Mouse (Mus musculus) MEL (cell line): ENCODE results near the gene Spock1. TPM values are rescaled to one million over a fixed set of nuclear protein-coding genes. Genes with fewer than 3 reads are reported as not detected.
A peak's percentile ranks its signal among the peaks of the same experiment; 100 is the strongest.

Source experiments
- DNase-seq: peaks from one replicate; pipeline ENCODE4 v3.0.0; 2011; ENCODE audit warnings: low read depth, low spot score
- H3K27ac ChIP-seq: 2 replicates; pipeline ENCODE4 v1.5.1; 2012; ENCODE audit warnings: low read depth, mild to moderate bottlenecking, control low read depth, low read length, moderate library complexity; ENCODE audit not compliant: control insufficient read depth
- H3K27me3 ChIP-seq, 2 experiments: fragments of 150-350 bp in 1 of 2; sonication (generic) in 1 of 2; 2 replicates each; pipeline ENCODE4 v1.6.1; 2012; ENCODE audit warnings: low read length in 2 of 2, mild to moderate bottlenecking in 2 of 2, improper control_type of control experiment in 1 of 2, moderate library complexity in 1 of 2; ENCODE audit not compliant: insufficient read depth in 2 of 2, control insufficient read depth in 1 of 2
- H3K36me3 ChIP-seq, 2 experiments: 2 replicates each; pipeline ENCODE4 v1.6.1; 2012 to 2014; ENCODE audit warnings: low read length in 2 of 2, improper control_type of control experiment in 1 of 2, inconsistent platforms in 1 of 2, mild to moderate bottlenecking in 1 of 2; ENCODE audit not compliant: insufficient read depth in 2 of 2, control insufficient read depth in 1 of 2
- H3K4me1 ChIP-seq, 2 experiments: fragments of 150-350 bp in 1 of 2; sonication (generic) in 1 of 2; 2 replicates each; pipeline ENCODE4 v1.6.1; 2012; ENCODE audit warnings: low read length in 2 of 2, improper control_type of control experiment in 1 of 2, mild to moderate bottlenecking in 1 of 2; ENCODE audit not compliant: insufficient read depth in 2 of 2, control insufficient read depth in 1 of 2
- H3K4me3 ChIP-seq, 2 experiments: fragments of 150-350 bp in 1 of 2; sonication (generic) in 1 of 2; 2 replicates each; pipeline ENCODE4 v1.5.1; 2012; ENCODE audit warnings: low read depth in 2 of 2, low read length in 2 of 2, mild to moderate bottlenecking in 2 of 2, moderate library complexity in 2 of 2, control low read depth in 1 of 2, improper control_type of control experiment in 1 of 2; ENCODE audit not compliant: control insufficient read depth in 1 of 2, insufficient read depth in 1 of 2
- H3K79me2 ChIP-seq: 2 replicates; pipeline ENCODE4 v1.6.1; 2012; ENCODE audit warnings: mild to moderate bottlenecking, low read length, moderate library complexity; ENCODE audit not compliant: control insufficient read depth, poor library complexity, insufficient read depth
- H3K9ac ChIP-seq: 2 replicates; pipeline ENCODE4 v1.6.1; 2012; ENCODE audit warnings: low read depth, mild to moderate bottlenecking, control low read depth, low read length, moderate library complexity; ENCODE audit not compliant: control insufficient read depth, poor library complexity, severe bottlenecking
- H3K9me3 ChIP-seq: fragments of 150-350 bp; sonication (generic); replicated peaks from 2 replicates; pipeline ENCODE4 v1.6.1; 2012; ENCODE audit warnings: mild to moderate bottlenecking, low read length, improper control_type of control experiment, moderate library complexity; ENCODE audit not compliant: insufficient read depth
- CHD1 ChIP-seq: IDR thresholded peaks from 2 replicates; pipeline ENCODE4 v1.6.1; 2012; ENCODE audit warnings: low read depth, mild to moderate bottlenecking, inconsistent platforms, low read length, improper control_type of control experiment
- CHD2 ChIP-seq: IDR thresholded peaks from 2 replicates; pipeline ENCODE4 v1.6.1; 2011; ENCODE audit warnings: low read length, improper control_type of control experiment
- E2F4 ChIP-seq: IDR thresholded peaks from 2 replicates; pipeline ENCODE4 v1.6.1; 2011; ENCODE audit warnings: low read depth, low read length, improper control_type of control experiment, borderline replicate concordance
- EP300 ChIP-seq, 2 experiments: IDR thresholded peaks; 2 replicates each; pipeline ENCODE4 v1.6.1; 2011; ENCODE audit warnings: improper control_type of control experiment in 2 of 2, low read length in 2 of 2, low read depth in 1 of 2, mild to moderate bottlenecking in 1 of 2
- HCFC1 ChIP-seq: IDR thresholded peaks from 2 replicates; pipeline ENCODE4 v1.6.1; 2012; ENCODE audit warnings: low read depth, mild to moderate bottlenecking, inconsistent platforms, low read length, improper control_type of control experiment, moderate library complexity
- JUND ChIP-seq: IDR thresholded peaks from 2 replicates; pipeline ENCODE4 v1.6.1; 2011; ENCODE audit warnings: low read depth, mild to moderate bottlenecking, improper control_type of control experiment, low read length
- MAFK ChIP-seq: IDR thresholded peaks from 2 replicates; pipeline ENCODE4 v1.6.1; 2011; ENCODE audit warnings: low read depth, mild to moderate bottlenecking, low read length, improper control_type of control experiment, borderline replicate concordance
- MAX ChIP-seq: IDR thresholded peaks from 2 replicates; pipeline ENCODE4 v1.6.1; 2011; ENCODE audit warnings: low read length, improper control_type of control experiment
- MAZ ChIP-seq: IDR thresholded peaks from 2 replicates; pipeline ENCODE4 v1.6.1; 2012; ENCODE audit warnings: low read depth, mild to moderate bottlenecking, inconsistent platforms, low read length, improper control_type of control experiment
- MYB ChIP-seq: IDR thresholded peaks from 2 replicates; pipeline ENCODE4 v1.6.1; 2011; ENCODE audit warnings: mild to moderate bottlenecking, low read depth, low read length, improper control_type of control experiment
- MYC ChIP-seq: IDR thresholded peaks from 2 replicates; pipeline ENCODE4 v1.6.1; 2011; ENCODE audit warnings: low read depth, mild to moderate bottlenecking, low read length, improper control_type of control experiment, moderate library complexity
- NELFE ChIP-seq: IDR thresholded peaks from 2 replicates; pipeline ENCODE4 v1.6.1; 2011; ENCODE audit warnings: low read depth, low read length, improper control_type of control experiment
- NRF1 ChIP-seq: IDR thresholded peaks from 2 replicates; pipeline ENCODE4 v1.6.1; 2014; ENCODE audit warnings: low read depth, mild to moderate bottlenecking, inconsistent platforms, low read length, improper control_type of control experiment, moderate library complexity; ENCODE audit not compliant: poor library complexity, insufficient read depth, severe bottlenecking
- POLR2AphosphoS5 ChIP-seq: IDR thresholded peaks from 2 replicates; pipeline ENCODE4 v1.6.1; 2012; ENCODE audit warnings: low read depth, borderline replicate concordance, mild to moderate bottlenecking, inconsistent platforms, low read length, moderate library complexity, mixed read lengths
- RCOR1 ChIP-seq: IDR thresholded peaks from 2 replicates; pipeline ENCODE4 v1.6.1; 2012; ENCODE audit warnings: low read depth, mild to moderate bottlenecking, inconsistent platforms, low read length, improper control_type of control experiment
- SIN3A ChIP-seq: IDR thresholded peaks from 2 replicates; pipeline ENCODE4 v1.6.1; 2012; ENCODE audit warnings: low read length, improper control_type of control experiment, inconsistent platforms
- SMC3 ChIP-seq: IDR thresholded peaks from 2 replicates; pipeline ENCODE4 v1.6.1; 2011; ENCODE audit warnings: low read depth, low read length, improper control_type of control experiment
- TAL1 ChIP-seq: IDR thresholded peaks from 2 replicates; pipeline ENCODE4 v1.6.1; 2012; ENCODE audit warnings: mild to moderate bottlenecking, inconsistent platforms, low read length, moderate library complexity, mixed read lengths
- TBP ChIP-seq: IDR thresholded peaks from 2 replicates; pipeline ENCODE4 v1.8.0; 2011; ENCODE audit warnings: low read depth, low read length, improper control_type of control experiment
- UBTF ChIP-seq: IDR thresholded peaks from 2 replicates; pipeline ENCODE4 v1.6.1; 2012; ENCODE audit warnings: low read depth, mild to moderate bottlenecking, inconsistent platforms, low read length, improper control_type of control experiment, moderate library complexity, borderline replicate concordance; ENCODE audit not compliant: insufficient read depth
- USF2 ChIP-seq, 2 experiments: IDR thresholded peaks; 2 replicates each; pipeline ENCODE4 v1.6.1; 2011 to 2012; ENCODE audit warnings: improper control_type of control experiment in 2 of 2, low read length in 2 of 2, borderline replicate concordance in 1 of 2, inconsistent platforms in 1 of 2, low read depth in 1 of 2, mild to moderate bottlenecking in 1 of 2; ENCODE audit not compliant: insufficient read depth in 1 of 2
- ZMIZ1 ChIP-seq: IDR thresholded peaks from 2 replicates; pipeline ENCODE4 v1.6.1; 2012; ENCODE audit warnings: low read depth, mild to moderate bottlenecking, inconsistent platforms, low read length, improper control_type of control experiment, moderate library complexity
- polyA plus RNA-seq, 2 experiments: library from polyadenylated mRNA; stranded (reverse) in 1 of 2; unstranded in 1 of 2; fragments of >175 nt in 1 of 2; fragments of >200 nt in 1 of 2; gene quantifications; 2 replicates each; pipeline versions ENCODE4 v1.2.1 to v1.2.4; 2012; ENCODE audit warnings: low replicate concordance in 2 of 2, low read depth in 1 of 2; ENCODE audit not compliant: insufficient read length in 2 of 2, insufficient read depth in 1 of 2, missing spikeins in 1 of 2
- total RNA-seq: library from RNA; depleted of rRNA; stranded (reverse); fragments of 300-350 nt; gene quantifications from 2 replicates; pipeline ENCODE4 v1.2.3, GENCODE M21; 2012

The Spock1 gene
- total and polyA plus RNA-seq, 3 experiments, result not detected

GRCm38 (mm10) chr13:57870058-57870457 lies 38.1 kb downstream of the Spock1 start:
- H3K27me3 ChIP-seq, result no peaks in the 10 kb centered on the region
- no peaks in the 10 kb centered on the region for H3K4me1 ChIP-seq
- H3K4me3 ChIP-seq, result no peak overlapping the region
- H3K9ac ChIP-seq, result no peak overlapping the region
- TF ChIP-seq HCFC1 (no peak), SIN3A (no peak), MAFK (no peak), UBTF (no peak), CHD2 (no peak), JUND (no peak), TAL1 (no peak), ZMIZ1 (no peak), TBP (no peak), NELFE (no peak), RCOR1 (no peak), MYC (no peak), E2F4 (no peak), NRF1 (no peak), USF2 (IDR thresholded peaks at IDR 0.05; ENCODE audit: borderline replicate concordance in 1 of 2, insufficient read depth in 1 of 2, low read depth in 1 of 2, low read length in 2 of 2) (no peak), CHD1 (no peak)
- H3K27ac ChIP-seq, result no peak overlapping the region
- no peaks in the 10 kb centered on the region for H3K79me2 ChIP-seq
- no peak for DNase-seq
- H3K9me3 ChIP-seq, result no peaks in the 10 kb centered on the region
- H3K36me3 ChIP-seq, result no peaks in the 10 kb centered on the region

DNA sequence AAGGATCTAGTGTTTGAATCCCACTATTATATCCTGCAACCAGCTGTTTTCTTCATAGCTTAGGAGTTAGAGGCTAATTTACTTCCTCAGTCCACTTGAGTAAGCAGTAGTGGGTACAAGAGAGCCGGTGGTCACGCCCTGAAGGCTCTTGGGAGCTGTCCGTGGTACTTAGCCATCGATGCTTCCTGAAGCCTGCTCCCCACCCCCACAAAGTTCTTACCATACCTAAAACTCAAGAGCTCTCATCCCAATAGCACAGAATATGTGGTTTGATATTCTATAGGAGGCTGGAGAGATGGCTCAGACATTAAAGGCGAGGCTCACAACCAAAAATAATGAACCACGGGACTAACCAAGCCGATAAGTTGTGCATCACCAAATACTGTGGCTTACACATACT lies 40.5 kb downstream of the Spock1 start:
- H3K27me3 ChIP-seq, result no peaks in the 10 kb centered on the region
- no peaks in the 10 kb centered on the region for H3K79me2 ChIP-seq
- H3K9me3 ChIP-seq, result no peaks in the 10 kb centered on the region
- no peak overlapping the region for H3K27ac ChIP-seq
- no peak overlapping the region for H3K9ac ChIP-seq
- no peaks in the 10 kb centered on the region for H3K36me3 ChIP-seq
- TF ChIP-seq EP300 (IDR thresholded peaks at IDR 0.05; ENCODE audit: low read depth in 1 of 2, low read length in 2 of 2), result no peak
- TF ChIP-seq NELFE, result no peak
- TF ChIP-seq MYC, result no peak
- no peak for TF ChIP-seq MAZ
- TF ChIP-seq POLR2AphosphoS5, result no peak
- TF ChIP-seq RCOR1, result no peak
- no peak for TF ChIP-seq MAX
- no peak for TF ChIP-seq NRF1
- no peak for TF ChIP-seq MYB
- no peak for TF ChIP-seq SMC3
- no peak overlapping the region for H3K4me3 ChIP-seq
- peak; percentile 25 for DNase-seq
- no peaks in the 10 kb centered on the region for H3K4me1 ChIP-seq
